Mouse (Mus musculus) megakaryocyte, adult 5-6 weeks (primary cell): ENCODE measurements around the gene Dmbt1. TPM values are rescaled to one million over a fixed set of nuclear protein-coding genes. Genes with fewer than 3 reads are reported as not detected.

Experiments used
- ATAC-seq: 2 replicates; pipeline ENCODE4 v1.8.0; 2016; ENCODE audit warnings: mild to moderate bottlenecking, inconsistent platforms; ENCODE audit not compliant: poor library complexity, severe bottlenecking
- total RNA-seq, 2 experiments: library from RNA; stranded (forward) in 1 of 2; stranded (reverse) in 1 of 2; fragments of 153-499, 151-499 nt in 1 of 2; fragments of 221-1000, 200-1000 nt in 1 of 2; gene quantifications; 2 replicates each; pipeline versions ENCODE4 v1.2.3 to v1.2.4; 2015 to 2017

Gene Dmbt1
- total RNA-seq, 2 experiments from 2014 or later: not detected

- ATAC-seq: no peak
These were observed 137.2 kb downstream of the Dmbt1 start for GRCm38 (mm10) chr7:131169099-131169498.

Other genes with a start within 250 kb of the Dmbt1 start
- 36.5 and 38.9 TPM in 2 replicates for gene Plekha1, start 166.3 kb upstream of the Dmbt1 start, total RNA-seq (2015)
- gene Plekha1, start 166.3 kb upstream of the Dmbt1 start, total RNA-seq (2017): 56.6 and 57.7 TPM in 2 replicates
- 0.68 TPM in 1 of 2 replicates, not detected in the other for gene Htra1, start 95.9 kb upstream of the Dmbt1 start, total RNA-seq (2015)
- 0.65 TPM in 1 of 2 replicates, not detected in the other for gene Htra1, start 95.9 kb upstream of the Dmbt1 start, total RNA-seq (2017)
- gene 4933402N03Rik, start 114.3 kb downstream of the Dmbt1 start, total RNA-seq (2015): not detected in 2 replicates
- gene 4933402N03Rik, start 114.3 kb downstream of the Dmbt1 start, total RNA-seq (2017): not detected in 2 replicates
- not detected in 2 replicates for gene 5430419D17Rik, start 142.3 kb downstream of the Dmbt1 start, total RNA-seq (2015)
- gene 5430419D17Rik, start 142.3 kb downstream of the Dmbt1 start, total RNA-seq (2017): not detected in 2 replicates